Mouse (Mus musculus): ENCODE data around the gene Eif3b. TPM values are rescaled to one million over a fixed set of nuclear protein-coding genes. Genes with fewer than 3 reads are reported as not detected.

Eif3b gene
- polyA plus RNA-seq, 1 experiment from 2014 or later, result 75.4 TPM

- ATAC-seq, result no peak
- Histone ChIP-seq H3K4me3 (replicated peaks; ENCODE audit: low read length) (no peak overlapping the region), H3K27me3 (replicated peaks; ENCODE audit: control insufficient read depth, insufficient read depth, low read length) (0 out of 2 replicates have a peak, but pooled peaks cover 2% of the 10 kb centered on the region), H3K9me3 (ENCODE audit: control insufficient read depth, low read length) (no peaks in the 10 kb centered on the region), H3K9ac (replicated peaks; ENCODE audit: low read depth, low read length) (no peak overlapping the region), H3K36me3 (ENCODE audit: control insufficient read depth, insufficient read depth) (no peaks in the 10 kb centered on the region), H3K27ac (ENCODE audit: low read length) (no peak overlapping the region), H3K4me1 (replicated peaks; ENCODE audit: control insufficient read depth, insufficient read depth, low read length) (peaks cover 14% of the 10 kb centered on the region), H3K4me2 (ENCODE audit: low read length) (no peak overlapping the region)
- 84% methylated on average over 1 of the region's 1 CpGs for WGBS
These were observed 27.7 kb upstream of the Eif3b start for GRCm38 (mm10) chr5:140391435-140391834.

- no peak overlapping the region for H3K27ac ChIP-seq (ENCODE audit: low read length)
- H3K36me3 ChIP-seq (ENCODE audit: control insufficient read depth, insufficient read depth), result no peaks in the 10 kb centered on the region
- H3K27me3 ChIP-seq (replicated peaks; ENCODE audit: control insufficient read depth, insufficient read depth, low read length), result 0 out of 2 replicates have a peak, but pooled peaks cover 2% of the 10 kb centered on the region
- peaks cover 14% of the 10 kb centered on the region for H3K4me1 ChIP-seq (replicated peaks; ENCODE audit: control insufficient read depth, insufficient read depth, low read length)
- WGBS, result 93% methylated on average over 5 of the region's 5 CpGs
- no peak overlapping the region for H3K9ac ChIP-seq (replicated peaks; ENCODE audit: low read depth, low read length)
- no peak for ATAC-seq
- no peak overlapping the region for H3K4me2 ChIP-seq (ENCODE audit: low read length)
- H3K9me3 ChIP-seq (ENCODE audit: control insufficient read depth, low read length), result no peaks in the 10 kb centered on the region
- H3K4me3 ChIP-seq (replicated peaks; ENCODE audit: low read length), result no peak overlapping the region
These were observed 27.1 kb upstream of the Eif3b start for GRCm38 (mm10) chr5:140391981-140392380.

GRCm38 (mm10) chr5:140392701-140393100 lies 26.4 kb upstream of the Eif3b start:
- Histone ChIP-seq H3K27me3 (replicated peaks; ENCODE audit: control insufficient read depth, insufficient read depth, low read length) (0 out of 2 replicates have a peak, but pooled peaks cover 2% of the 10 kb centered on the region), H3K9ac (replicated peaks; ENCODE audit: low read depth, low read length) (no peak overlapping the region), H3K27ac (ENCODE audit: low read length) (no peak overlapping the region), H3K4me1 (replicated peaks; ENCODE audit: control insufficient read depth, insufficient read depth, low read length) (peaks cover 13% of the 10 kb centered on the region), H3K36me3 (ENCODE audit: control insufficient read depth, insufficient read depth) (no peaks in the 10 kb centered on the region), H3K4me2 (ENCODE audit: low read length) (no peak overlapping the region), H3K4me3 (replicated peaks; ENCODE audit: low read length) (no peak overlapping the region), H3K9me3 (ENCODE audit: control insufficient read depth, low read length) (no peaks in the 10 kb centered on the region)
- 91% methylated on average over 3 of the region's 3 CpGs for WGBS
- ATAC-seq, result no peak

GRCm38 (mm10) chr5:140396166-140396940 lies 22.8 kb upstream of the Eif3b start:
- no peak for ATAC-seq
- 67% methylated on average over 8 of the region's 8 CpGs for WGBS
- 0 out of 2 replicates have a peak, but pooled peaks cover 2% of the 10 kb centered on the region for H3K27me3 ChIP-seq (replicated peaks; ENCODE audit: control insufficient read depth, insufficient read depth, low read length)
- H3K4me3 ChIP-seq (replicated peaks; ENCODE audit: low read length), result no peak overlapping the region
- no peak overlapping the region for H3K27ac ChIP-seq (ENCODE audit: low read length)
- H3K4me2 ChIP-seq (ENCODE audit: low read length), result no peak overlapping the region
- H3K36me3 ChIP-seq (ENCODE audit: control insufficient read depth, insufficient read depth), result no peaks in the 10 kb centered on the region
- H3K9ac ChIP-seq (replicated peaks; ENCODE audit: low read depth, low read length), result no peak overlapping the region
- no peaks in the 10 kb centered on the region for H3K4me1 ChIP-seq (replicated peaks; ENCODE audit: control insufficient read depth, insufficient read depth, low read length)
- no peaks in the 10 kb centered on the region for H3K9me3 ChIP-seq (ENCODE audit: control insufficient read depth, low read length)

- Histone ChIP-seq H3K27me3 (replicated peaks; ENCODE audit: control insufficient read depth, insufficient read depth, low read length) (no peaks in the 10 kb centered on the region), H3K4me3 (replicated peaks; ENCODE audit: low read length) (no peak overlapping the region), H3K27ac (ENCODE audit: low read length) (no peak overlapping the region), H3K9ac (replicated peaks; ENCODE audit: low read depth, low read length) (no peak overlapping the region), H3K4me1 (replicated peaks; ENCODE audit: control insufficient read depth, insufficient read depth, low read length) (no peaks in the 10 kb centered on the region), H3K9me3 (ENCODE audit: control insufficient read depth, low read length) (no peaks in the 10 kb centered on the region), H3K4me2 (ENCODE audit: low read length) (no peak overlapping the region), H3K36me3 (ENCODE audit: control insufficient read depth, insufficient read depth) (no peaks in the 10 kb centered on the region)
- 86% methylated on average over 4 of the region's 4 CpGs for WGBS
- no peak for ATAC-seq
These were observed 16.4 kb upstream of the Eif3b start for GRCm38 (mm10) chr5:140402640-140403270.

- 81% methylated on average over 6 of the region's 6 CpGs for WGBS
- no peaks in the 10 kb centered on the region for H3K27me3 ChIP-seq (replicated peaks; ENCODE audit: control insufficient read depth, insufficient read depth, low read length)
- no peak overlapping the region for H3K4me2 ChIP-seq (ENCODE audit: low read length)
- H3K4me3 ChIP-seq (replicated peaks; ENCODE audit: low read length), result no peak overlapping the region
- H3K9ac ChIP-seq (replicated peaks; ENCODE audit: low read depth, low read length), result no peak overlapping the region
- H3K4me1 ChIP-seq (replicated peaks; ENCODE audit: control insufficient read depth, insufficient read depth, low read length), result no peaks in the 10 kb centered on the region
- 0 out of 2 replicates have a peak, but pooled peaks cover 2% of the 10 kb centered on the region for H3K9me3 ChIP-seq (ENCODE audit: control insufficient read depth, low read length)
- H3K36me3 ChIP-seq (ENCODE audit: control insufficient read depth, insufficient read depth), result no peaks in the 10 kb centered on the region
- no peak overlapping the region for H3K27ac ChIP-seq (ENCODE audit: low read length)
- ATAC-seq, result no peak
These were observed 14.0 kb upstream of the Eif3b start for GRCm38 (mm10) chr5:140405126-140405525.

- Histone ChIP-seq H3K4me2 (ENCODE audit: low read length) (no peak overlapping the region), H3K27me3 (replicated peaks; ENCODE audit: control insufficient read depth, insufficient read depth, low read length) (no peaks in the 10 kb centered on the region), H3K9ac (replicated peaks; ENCODE audit: low read depth, low read length) (no peak overlapping the region), H3K27ac (ENCODE audit: low read length) (no peak overlapping the region), H3K4me1 (replicated peaks; ENCODE audit: control insufficient read depth, insufficient read depth, low read length) (no peaks in the 10 kb centered on the region), H3K4me3 (replicated peaks; ENCODE audit: low read length) (no peak overlapping the region), H3K36me3 (ENCODE audit: control insufficient read depth, insufficient read depth) (no peaks in the 10 kb centered on the region), H3K9me3 (ENCODE audit: control insufficient read depth, low read length) (0 out of 2 replicates have a peak, but pooled peaks cover 2% of the 10 kb centered on the region)
- 83% methylated on average over 6 of the region's 6 CpGs for WGBS
- ATAC-seq, result no peak
These were observed 12.5 kb upstream of the Eif3b start for GRCm38 (mm10) chr5:140406666-140407065.

- Histone ChIP-seq H3K4me2 (ENCODE audit: low read length) (no peak overlapping the region), H3K4me3 (replicated peaks; ENCODE audit: low read length) (no peak overlapping the region), H3K36me3 (ENCODE audit: control insufficient read depth, insufficient read depth) (no peaks in the 10 kb centered on the region), H3K9ac (replicated peaks; ENCODE audit: low read depth, low read length) (no peak overlapping the region), H3K9me3 (ENCODE audit: control insufficient read depth, low read length) (0 out of 2 replicates have a peak, but pooled peaks cover 2% of the 10 kb centered on the region), H3K27me3 (replicated peaks; ENCODE audit: control insufficient read depth, insufficient read depth, low read length) (no peaks in the 10 kb centered on the region), H3K4me1 (replicated peaks; ENCODE audit: control insufficient read depth, insufficient read depth, low read length) (no peaks in the 10 kb centered on the region), H3K27ac (ENCODE audit: low read length) (no peak overlapping the region)
- ATAC-seq, result no peak
These were observed 10.3 kb upstream of the Eif3b start for GRCm38 (mm10) chr5:140408801-140409200.

GRCm38 (mm10) chr5:140411339-140411738 lies 7.8 kb upstream of the Eif3b start:
- 43% methylated on average over 8 of the region's 8 CpGs for WGBS
- no peak overlapping the region for H3K4me3 ChIP-seq (replicated peaks; ENCODE audit: low read length)
- 0 out of 2 replicates have a peak, but pooled peaks cover 2% of the 10 kb centered on the region for H3K9me3 ChIP-seq (ENCODE audit: control insufficient read depth, low read length)
- H3K4me1 ChIP-seq (replicated peaks; ENCODE audit: control insufficient read depth, insufficient read depth, low read length), result no peaks in the 10 kb centered on the region
- no peaks in the 10 kb centered on the region for H3K27me3 ChIP-seq (replicated peaks; ENCODE audit: control insufficient read depth, insufficient read depth, low read length)
- H3K36me3 ChIP-seq (ENCODE audit: control insufficient read depth, insufficient read depth), result no peaks in the 10 kb centered on the region
- H3K27ac ChIP-seq (ENCODE audit: low read length), result no peak overlapping the region
- no peak overlapping the region for H3K4me2 ChIP-seq (ENCODE audit: low read length)
- H3K9ac ChIP-seq (replicated peaks; ENCODE audit: low read depth, low read length), result no peak overlapping the region
- ATAC-seq, result no peak
